Mouse (Mus musculus): ENCODE measurements at regions not wholly inside any gene's neighbourhood (a gene's known extent, or its start where the extent isn't known, plus 50 kb on each side); places are given as distances from the start of the nearest gene placed in this dataset.
A peak's percentile ranks its signal among the peaks of the same experiment; 100 is the strongest.

DNA sequence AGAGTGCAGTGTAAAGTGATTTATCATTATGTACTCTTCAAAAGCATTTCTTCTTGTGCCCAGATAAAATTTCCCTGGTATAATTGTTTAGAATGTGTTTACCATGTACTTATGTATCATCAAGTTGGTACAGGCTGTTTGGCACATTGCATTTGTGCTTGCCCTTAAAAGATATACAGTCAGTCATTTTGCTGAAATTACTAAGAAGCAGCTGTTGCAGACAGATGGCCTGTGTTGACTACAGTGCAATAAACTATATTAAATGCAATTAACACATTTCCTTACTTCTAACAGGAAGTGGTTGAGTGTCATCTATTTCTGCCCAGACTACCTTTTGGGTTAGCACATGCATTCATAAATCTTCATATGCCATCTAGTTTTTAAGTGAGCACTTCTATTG, 954.9 kb upstream of the 4931408C20Rik start:
- no peak for DNase-seq (ENCODE audit: low spot score in 2 of 2)

- DNase-seq (ENCODE audit: low spot score in 2 of 2) = no peak
Observed at GRCm38 (mm10) chr1:27629101-27629500, 941.8 kb upstream of the 4931408C20Rik start.

- no peak for DNase-seq (ENCODE audit: low spot score in 2 of 2)
Observed at GRCm38 (mm10) chr1:27616250-27616649, 929.0 kb upstream of the 4931408C20Rik start.

- DNase-seq (ENCODE audit: low spot score in 2 of 2) = peak; percentile 39 to 46
Observed at GRCm38 (mm10) chr1:27608606-27609005, 921.3 kb upstream of the 4931408C20Rik start.

DNA sequence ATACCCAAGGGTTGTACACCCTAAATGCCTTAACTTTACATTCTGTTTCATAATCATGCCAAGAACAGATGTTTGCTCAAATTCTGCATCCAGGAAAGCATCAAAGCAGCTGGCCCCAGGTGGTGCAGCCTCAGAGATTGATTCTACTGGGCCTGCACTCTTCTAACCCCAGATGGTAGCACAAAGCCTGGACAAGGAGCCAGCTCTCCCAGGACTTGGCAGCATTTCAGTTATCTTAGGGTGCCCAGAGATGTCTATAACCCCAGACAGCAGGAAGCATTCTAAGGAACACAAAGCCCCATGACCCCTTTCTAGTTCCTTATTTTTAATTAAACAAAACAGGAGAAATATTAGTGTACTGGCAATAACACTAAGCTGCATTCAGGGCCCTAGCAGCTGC, 891.5 kb upstream of the 4931408C20Rik start:
- DNase-seq (ENCODE audit: low spot score in 2 of 2) = no peak

GRCm38 (mm10) chr1:27559426-27559825, 872.2 kb upstream of the 4931408C20Rik start:
- DNase-seq (ENCODE audit: low spot score in 2 of 2) = no peak

DNA sequence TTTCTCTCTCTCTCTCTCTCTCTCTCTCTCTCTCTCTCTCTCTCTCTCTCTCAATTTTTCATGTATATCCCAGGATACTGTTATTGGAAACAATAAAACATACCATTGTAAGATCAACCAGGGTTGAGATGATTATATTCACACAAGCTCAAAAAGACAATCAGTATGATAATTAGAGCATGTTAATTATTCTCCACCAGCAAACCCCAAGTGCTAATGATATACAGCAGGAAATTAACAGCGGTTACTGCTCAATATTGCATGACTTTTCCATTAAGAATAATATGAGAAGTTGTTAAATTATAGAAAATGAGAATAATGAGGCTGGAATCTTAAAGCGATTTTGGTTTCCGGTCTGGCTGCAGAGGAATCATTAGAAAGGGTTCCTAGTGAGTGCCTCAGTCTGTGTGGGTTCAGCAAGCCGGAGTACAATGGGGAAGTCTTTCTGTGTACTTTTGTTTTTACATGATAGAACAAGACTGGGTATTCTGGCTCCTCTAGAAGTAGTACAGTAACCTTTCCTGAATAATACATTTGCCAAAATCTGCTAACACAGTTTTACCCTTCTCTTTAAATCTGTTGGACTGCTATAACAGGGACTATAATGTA, 823.6 kb upstream of the 4931408C20Rik start:
- no peak for DNase-seq (ENCODE audit: low spot score in 2 of 2)

DNA sequence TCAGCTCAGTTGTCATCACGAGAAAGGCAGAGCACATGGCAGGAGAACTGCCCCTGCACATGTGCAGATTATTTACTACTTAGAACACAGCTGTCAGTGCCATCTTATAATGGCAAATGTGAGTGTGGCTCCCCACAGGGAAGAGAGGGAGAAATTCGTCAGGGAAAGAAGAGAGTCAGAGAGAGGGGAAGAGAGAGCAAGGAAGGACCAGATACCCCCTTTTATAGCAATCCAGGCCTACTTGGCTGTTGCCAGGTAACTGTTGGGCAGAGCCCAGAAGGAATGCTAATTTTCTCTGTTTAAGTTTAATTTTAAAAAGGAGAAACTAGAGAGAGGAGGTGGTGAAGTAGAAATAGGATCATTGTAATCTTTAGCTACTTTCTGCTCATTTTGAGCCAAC, 816.5 kb upstream of the 4931408C20Rik start:
- no peak for DNase-seq (ENCODE audit: low spot score in 2 of 2)

- DNase-seq (ENCODE audit: low spot score in 2 of 2) = no peak
Observed at GRCm38 (mm10) chr1:27478991-27479390, 791.7 kb upstream of the 4931408C20Rik start.

GRCm38 (mm10) chr1:27446069-27446468, 758.8 kb upstream of the 4931408C20Rik start:
- no peak for DNase-seq (ENCODE audit: low spot score in 2 of 2)
